Mouse (Mus musculus): ENCODE data around the gene Pik3r3.

Pik3r3 gene

GRCm38 (mm10) chr4:116221140-116221851 is at the start of gene Pik3r3:
TSS of gene Pik3r3 (plus strand) at chr4:116221618.
- in situ Hi-C loops (cut with MboI; ENCODE audit: unreplicated experiment in 2 of 2), result no loop called here

GRCm38 (mm10) chr4:116173072-116173471 is 48.3 kb upstream of the Pik3r3 start, which contains the start of the genes 1700042G07Rik and Gm49337:
TSS of gene 1700042G07Rik (plus strand) at chr4:116173372.
TSS of gene Gm49337 (plus strand) at chr4:116173384.
- in situ Hi-C loops (cut with MboI; ENCODE audit: unreplicated experiment in 2 of 2), result loop anchor here (5.0 to 25.0 kb wide), 3 partner anchors 364 to 614 kb away; partner anchors contain the start of gene Akr1a1 (in 1 of the 2)

- in situ Hi-C loops (cut with MboI; ENCODE audit: unreplicated experiment in 2 of 2), result loop anchor here (5.0 to 25.0 kb wide), 3 partner anchors 364 to 614 kb away; partner anchors contain the start of gene Akr1a1 (in 1 of the 2)
Measured at GRCm38 (mm10) chr4:116173752-116174151, 47.7 kb upstream of the Pik3r3 start.

- in situ Hi-C loops (cut with MboI; ENCODE audit: unreplicated experiment in 2 of 2), result loop anchor here (5.0 to 25.0 kb wide), 3 partner anchors 363 to 613 kb away; partner anchors contain the start of gene Akr1a1 (in 1 of the 2)
Measured at GRCm38 (mm10) chr4:116174466-116175116, 46.8 kb upstream of the Pik3r3 start.

- in situ Hi-C loops (cut with MboI; ENCODE audit: unreplicated experiment in 2 of 2), result no loop called here
Measured at GRCm38 (mm10) chr4:116175136-116175535, 46.3 kb upstream of the Pik3r3 start.

- in situ Hi-C loops (cut with MboI; ENCODE audit: unreplicated experiment in 2 of 2), result no loop called here
Measured at GRCm38 (mm10) chr4:116175711-116176542, 45.5 kb upstream of the Pik3r3 start.

- in situ Hi-C loops (cut with MboI; ENCODE audit: unreplicated experiment in 2 of 2), result no loop called here
Measured at GRCm38 (mm10) chr4:116176543-116176988, 44.9 kb upstream of the Pik3r3 start.

- in situ Hi-C loops (cut with MboI; ENCODE audit: unreplicated experiment in 2 of 2), result no loop called here
Measured at GRCm38 (mm10) chr4:116177140-116177539, 44.3 kb upstream of the Pik3r3 start.

- in situ Hi-C loops (cut with MboI; ENCODE audit: unreplicated experiment in 2 of 2), result no loop called here
Measured at GRCm38 (mm10) chr4:116182079-116182478, 39.3 kb upstream of the Pik3r3 start.

- in situ Hi-C loops (cut with MboI; ENCODE audit: unreplicated experiment in 2 of 2), result no loop called here
Measured at GRCm38 (mm10) chr4:116182745-116183144, 38.7 kb upstream of the Pik3r3 start.

GRCm38 (mm10) chr4:116185083-116185482 is 36.3 kb upstream of the Pik3r3 start:
- in situ Hi-C loops (cut with MboI; ENCODE audit: unreplicated experiment in 2 of 2), result no loop called here

- in situ Hi-C loops (cut with MboI; ENCODE audit: unreplicated experiment in 2 of 2), result no loop called here
Measured at GRCm38 (mm10) chr4:116192286-116192835, 29.1 kb upstream of the Pik3r3 start.

GRCm38 (mm10) chr4:116193583-116194383 is 27.6 kb upstream of the Pik3r3 start:
- in situ Hi-C loops (cut with MboI; ENCODE audit: unreplicated experiment in 2 of 2), result no loop called here

- in situ Hi-C loops (cut with MboI; ENCODE audit: unreplicated experiment in 2 of 2), result no loop called here
Measured at GRCm38 (mm10) chr4:116198422-116198821, 23.0 kb upstream of the Pik3r3 start.

- in situ Hi-C loops (cut with MboI; ENCODE audit: unreplicated experiment in 2 of 2), result no loop called here
Measured at GRCm38 (mm10) chr4:116204422-116204821, 17.0 kb upstream of the Pik3r3 start.

GRCm38 (mm10) chr4:116206531-116206930 is 14.9 kb upstream of the Pik3r3 start:
- in situ Hi-C loops (cut with MboI; ENCODE audit: unreplicated experiment in 2 of 2), result no loop called here

- in situ Hi-C loops (cut with MboI; ENCODE audit: unreplicated experiment in 2 of 2), result no loop called here
Measured at GRCm38 (mm10) chr4:116208891-116209290, 12.5 kb upstream of the Pik3r3 start.

GRCm38 (mm10) chr4:116215895-116216605 is 5.4 kb upstream of the Pik3r3 start:
- in situ Hi-C loops (cut with MboI; ENCODE audit: unreplicated experiment in 2 of 2), result no loop called here

- in situ Hi-C loops (cut with MboI; ENCODE audit: unreplicated experiment in 2 of 2), result no loop called here
Measured at GRCm38 (mm10) chr4:116217046-116217445, 4.4 kb upstream of the Pik3r3 start.
